Mouse (Mus musculus): ENCODE data around the gene Nfic.
A peak's percentile ranks its signal among the peaks of the same experiment; 100 is the strongest.

Nfic gene

DNA sequence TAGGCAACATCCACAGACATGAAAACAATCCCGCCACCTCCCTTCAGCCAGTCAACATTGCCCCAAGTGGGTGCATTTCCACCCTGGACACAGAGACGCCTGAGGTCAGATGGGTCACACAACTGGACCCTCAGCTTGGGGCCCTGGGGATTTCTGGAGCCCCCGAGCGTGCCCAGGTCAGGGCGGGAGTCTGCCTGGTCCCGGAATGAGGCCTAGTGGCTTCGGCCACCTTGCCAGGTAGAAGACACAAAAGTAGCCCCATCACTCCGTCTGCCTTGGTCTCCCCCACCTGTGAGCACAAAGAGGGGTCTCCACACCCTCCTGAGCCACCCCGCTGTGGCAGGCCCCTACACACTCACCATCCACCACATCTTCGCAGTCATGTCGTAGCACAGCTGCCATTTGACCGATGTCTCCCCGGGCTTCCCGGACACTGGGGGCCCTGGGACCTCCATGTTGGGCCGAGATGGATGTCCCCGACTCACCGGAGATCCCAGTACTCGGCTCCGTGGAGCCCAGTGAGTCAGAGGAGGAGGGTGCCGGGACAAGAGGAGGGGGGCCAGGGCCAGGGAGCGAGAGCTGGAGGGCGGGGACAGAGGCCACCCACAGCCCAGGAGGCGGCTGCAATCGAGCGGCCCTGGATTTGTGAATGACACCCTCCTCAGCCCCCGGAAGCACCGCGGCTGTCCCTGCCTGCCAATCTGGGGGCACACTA is at the start of gene Nfic:
Nfic (minus strand) TSS at position 455 of the 715 bp plus-strand sequence.
- no peak for DNase-seq (ENCODE audit: low read depth)

DNA sequence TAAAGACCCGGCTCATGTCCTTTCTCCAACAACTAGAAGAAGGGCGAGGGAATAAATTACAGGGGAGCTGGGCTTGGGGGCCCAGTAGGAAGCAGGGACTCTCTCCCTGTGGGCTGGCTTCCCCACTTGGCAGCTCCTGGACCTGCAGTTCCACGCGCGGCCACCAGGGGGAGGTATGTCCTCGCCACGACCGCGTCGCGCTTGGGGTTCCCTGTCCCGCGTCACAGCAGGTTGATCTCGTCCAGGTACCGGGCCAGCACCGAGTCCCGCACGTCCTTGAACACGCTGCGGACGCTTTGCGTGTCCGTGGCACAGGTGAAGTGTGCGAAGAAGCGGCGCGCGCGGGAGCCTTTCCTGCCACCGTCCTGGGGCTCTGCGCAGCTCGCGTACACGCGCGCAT is 47.2 kb upstream of the Nfic start:
- DNase-seq (ENCODE audit: low read depth), result peak; percentile 84

DNA sequence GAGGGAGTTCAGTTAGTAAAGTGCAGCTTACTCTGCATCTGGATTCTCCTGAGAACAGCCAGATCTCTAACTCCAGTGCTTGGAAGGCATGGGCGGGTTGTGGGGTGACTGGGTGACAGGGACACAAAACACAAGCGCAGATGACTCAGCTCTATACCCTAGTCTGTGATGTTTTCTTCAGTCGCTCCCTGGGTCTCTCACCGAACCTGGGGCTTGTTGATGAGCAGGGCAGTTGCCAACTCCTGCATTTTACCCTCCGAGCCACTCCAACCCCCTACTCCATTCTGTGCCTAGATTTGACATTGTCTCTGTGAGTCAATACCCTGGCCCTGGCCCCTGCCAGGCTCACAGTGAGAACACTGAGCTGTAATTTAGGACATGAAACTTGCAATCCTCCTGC is 46.4 kb upstream of the Nfic start:
- DNase-seq (ENCODE audit: low read depth), result no peak

DNA sequence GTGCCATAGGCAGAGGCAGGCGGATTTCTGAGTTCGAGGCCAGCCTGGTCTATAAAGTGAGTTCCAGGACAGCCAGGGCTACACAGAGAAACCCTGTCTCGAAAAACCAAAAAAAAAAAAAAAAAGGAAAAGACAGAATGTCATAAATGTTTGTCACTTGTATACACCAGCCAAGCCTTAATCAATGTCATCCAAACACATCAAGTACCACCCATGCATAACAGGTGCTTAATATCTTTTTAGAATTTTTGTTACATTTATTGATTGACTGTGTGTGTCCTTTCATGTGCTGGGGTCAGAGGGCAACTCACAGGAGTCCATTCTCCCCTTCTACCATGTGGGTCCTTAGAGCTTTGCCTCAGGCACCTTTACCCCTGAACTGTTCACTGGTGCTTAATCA is 44.6 kb upstream of the Nfic start, which contains the start of gene S1pr4:
S1pr4 (minus strand) TSS at position 101 of the 400 bp plus-strand sequence.
- DNase-seq (ENCODE audit: low read depth), result no peak

DNA sequence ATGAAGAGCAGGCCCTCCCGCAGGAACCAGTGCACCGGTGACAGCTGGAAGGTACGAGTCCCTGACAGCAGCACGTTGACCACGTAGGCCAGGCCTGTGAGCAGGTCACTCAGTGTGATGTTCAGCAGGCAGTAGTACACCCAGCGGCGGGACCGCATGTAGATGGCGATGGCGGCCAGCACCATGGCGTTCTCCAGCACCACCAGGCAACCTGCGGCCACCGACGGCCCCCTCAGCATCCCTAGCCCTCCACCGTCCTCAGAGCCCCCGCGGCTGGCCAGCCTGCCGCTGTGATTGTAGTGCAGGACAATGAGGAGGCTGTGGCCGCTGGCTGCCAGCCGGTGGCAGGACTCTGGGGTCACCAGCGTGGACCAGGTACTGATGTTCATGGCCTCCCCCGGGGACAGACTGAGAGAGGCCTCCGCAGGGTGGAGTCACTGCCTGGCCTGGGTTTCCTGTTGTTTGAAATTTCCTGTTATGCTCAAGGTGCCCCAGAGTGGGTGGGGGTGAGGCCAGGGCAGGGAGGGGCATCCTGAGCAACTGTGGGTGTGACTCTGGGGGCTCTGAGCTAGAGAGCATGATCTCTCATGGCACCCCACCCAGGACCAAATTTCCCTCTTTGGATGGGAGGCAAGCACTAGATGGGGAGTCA is 43.9 kb upstream of the Nfic start:
- DNase-seq (ENCODE audit: low read depth), result no peak

DNA sequence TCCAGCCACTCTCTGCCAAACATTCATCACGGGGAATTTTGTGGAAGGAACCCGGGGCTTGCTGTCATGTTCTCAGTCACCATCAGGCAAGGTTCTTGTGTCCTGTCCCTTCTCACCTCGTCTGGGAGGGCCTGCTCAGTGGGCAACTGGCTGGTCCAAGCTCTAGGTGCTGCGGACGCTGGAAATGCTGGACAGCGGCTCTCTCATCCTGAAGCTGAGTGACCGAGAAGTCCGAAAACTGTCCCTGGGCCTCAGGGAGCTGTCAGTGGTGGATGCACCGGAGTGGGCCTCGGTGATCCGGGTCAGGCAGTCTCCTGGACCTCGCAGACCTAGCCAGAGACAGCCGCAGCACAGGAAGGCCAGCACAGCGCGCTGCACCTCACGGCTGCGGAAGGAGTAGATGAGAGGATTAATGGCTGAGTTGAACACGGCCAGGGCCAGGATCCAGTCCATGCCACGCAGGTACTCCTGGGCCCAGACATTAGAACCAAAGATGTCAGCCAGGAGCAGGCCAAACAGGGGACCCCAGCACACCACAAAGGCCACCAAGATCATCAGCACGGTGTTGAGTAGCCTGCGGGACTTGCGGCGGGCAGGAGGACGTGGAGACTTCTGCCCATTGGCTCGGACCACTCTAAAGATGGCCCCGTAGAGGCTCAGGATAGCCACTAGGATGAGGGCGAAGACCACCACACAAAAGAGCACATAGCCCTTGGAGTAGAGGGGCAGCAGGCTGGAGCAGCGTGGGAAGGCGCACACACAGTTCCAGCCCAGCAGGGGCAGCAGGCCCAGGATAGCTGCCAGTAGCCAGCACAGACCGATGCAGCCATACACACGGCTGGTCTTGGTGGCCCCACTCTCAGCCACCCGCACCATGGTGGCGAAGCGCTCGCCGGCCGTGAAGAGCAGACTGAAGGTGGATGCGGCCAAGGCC is 43.1 kb upstream of the Nfic start:
- no peak for DNase-seq (ENCODE audit: low read depth)

DNA sequence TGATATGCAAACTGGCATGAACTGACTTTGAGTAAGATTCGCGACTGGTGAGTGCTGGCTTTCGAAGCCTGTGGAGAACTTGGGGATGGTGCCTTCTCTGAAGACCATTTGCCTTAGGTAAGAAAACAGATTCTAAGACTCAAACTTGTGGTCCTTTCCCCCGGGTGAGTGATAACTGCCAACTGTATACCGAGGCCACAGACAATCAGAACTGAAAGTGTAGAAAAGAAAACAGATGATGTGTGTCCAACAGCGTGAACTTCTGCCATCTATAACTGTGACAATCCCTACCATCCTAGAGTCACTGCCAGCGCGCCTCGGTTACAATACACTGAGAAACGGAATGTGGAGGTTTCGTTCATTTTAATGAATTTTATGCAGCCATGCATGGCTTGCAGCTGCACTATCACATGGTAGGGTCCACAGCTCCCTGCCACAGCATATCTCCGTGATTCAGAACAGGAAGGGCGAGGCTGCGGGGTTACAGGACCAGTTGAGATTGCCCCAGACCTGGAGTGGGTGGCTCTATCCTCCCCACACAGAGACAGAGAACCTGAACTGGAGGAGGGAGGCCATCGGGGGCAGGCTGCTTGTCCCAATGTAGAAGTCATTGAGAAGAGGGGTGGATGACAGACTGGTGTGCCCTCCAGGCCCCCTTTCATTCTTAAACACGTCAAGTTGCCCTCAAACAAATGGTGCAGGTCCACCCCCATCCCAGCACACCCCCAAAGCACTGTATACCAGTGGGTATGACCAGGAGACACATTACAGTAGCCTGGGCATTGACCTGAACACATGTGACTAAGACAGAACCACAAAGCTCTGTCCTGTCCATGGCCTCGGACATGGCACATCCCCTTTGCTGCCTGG is 42.2 kb upstream of the Nfic start:
- DNase-seq (ENCODE audit: low read depth), result no peak

DNA sequence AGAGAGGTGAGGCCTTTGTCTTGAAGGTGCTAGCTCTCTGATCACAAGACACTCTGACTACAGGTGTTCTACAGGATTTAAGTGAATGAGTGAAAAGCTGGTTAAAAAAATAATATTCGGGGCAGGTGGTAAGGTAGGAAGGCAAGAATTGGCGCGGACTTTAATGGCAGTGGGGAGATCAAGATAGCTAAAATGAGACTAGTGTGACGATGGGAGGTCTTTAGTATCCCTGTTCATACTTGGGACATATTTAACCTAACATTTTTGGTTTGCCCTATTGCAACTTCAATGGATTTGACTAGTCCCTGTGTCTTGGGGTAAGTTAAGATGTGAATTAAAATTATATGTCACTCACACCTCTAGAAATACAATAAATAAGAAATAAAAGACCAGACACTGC is 41.5 kb upstream of the Nfic start:
- DNase-seq (ENCODE audit: low read depth), result no peak

DNA sequence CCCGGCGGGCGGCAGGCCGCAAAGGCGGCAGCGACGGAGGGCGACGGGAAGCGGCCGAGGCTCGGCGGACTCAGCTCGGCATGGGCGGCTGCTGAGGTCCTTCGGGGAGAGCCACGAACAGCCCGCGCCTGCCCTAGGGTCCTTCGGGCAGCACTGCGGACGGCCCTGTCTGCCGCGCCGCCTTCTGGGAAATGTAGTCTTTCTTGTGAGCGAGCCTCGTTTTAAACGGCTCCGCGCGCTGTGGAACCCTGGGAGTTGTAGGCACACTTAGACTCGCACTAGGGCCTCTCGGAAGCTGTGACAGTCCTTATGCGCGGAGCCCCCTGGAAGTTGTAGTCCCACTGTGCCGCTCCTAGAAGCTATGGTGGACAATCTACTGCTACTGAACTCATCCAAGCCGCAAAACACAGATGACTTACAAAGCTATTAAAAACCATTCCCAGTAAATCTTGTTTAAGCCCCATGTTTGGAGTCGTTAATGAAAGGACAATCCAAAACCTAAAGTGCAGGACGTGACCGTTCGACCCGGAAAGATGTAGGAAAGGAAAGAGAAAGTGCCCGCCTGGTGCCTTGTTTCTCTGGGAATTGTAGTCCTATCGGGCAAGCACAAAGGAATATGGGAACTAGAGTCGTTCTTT is 40.9 kb upstream of the Nfic start, which contains the start of gene Ncln:
Ncln (minus strand) TSS at position 129 of the 638 bp plus-strand sequence.
- DNase-seq (ENCODE audit: low read depth), result peak; percentile 99

DNA sequence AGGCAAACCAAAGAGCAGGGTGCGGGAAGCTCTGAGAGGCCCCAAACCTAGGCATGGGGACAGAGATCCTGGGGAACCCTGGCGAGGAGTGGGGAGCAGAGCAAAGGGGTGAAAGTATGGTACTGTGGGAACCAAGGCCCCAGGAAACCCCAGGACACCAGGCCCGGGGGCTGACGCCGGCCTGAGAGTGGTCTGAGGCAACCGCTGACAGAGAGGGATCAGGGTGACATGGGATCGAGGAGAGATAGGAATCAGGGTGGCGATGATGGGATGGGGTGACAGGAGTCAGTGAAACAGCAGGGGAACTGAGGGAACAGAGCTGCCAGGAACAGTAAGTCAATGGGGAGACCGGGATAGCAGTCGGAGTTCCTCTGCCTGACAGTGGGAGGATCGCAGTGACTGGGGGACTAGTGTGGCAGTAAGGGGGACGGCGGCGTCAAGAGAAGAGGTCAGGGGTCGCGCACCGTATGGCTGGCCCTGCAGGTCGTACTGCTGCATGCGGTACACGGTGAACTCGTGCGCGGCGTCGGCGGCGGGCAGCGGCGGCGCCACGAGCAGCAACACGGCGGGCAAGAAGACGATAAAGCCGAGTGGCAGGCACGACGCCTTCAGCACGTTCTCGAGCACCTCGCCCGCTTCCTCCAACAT is 40.3 kb upstream of the Nfic start:
- no peak for DNase-seq (ENCODE audit: low read depth)

DNA sequence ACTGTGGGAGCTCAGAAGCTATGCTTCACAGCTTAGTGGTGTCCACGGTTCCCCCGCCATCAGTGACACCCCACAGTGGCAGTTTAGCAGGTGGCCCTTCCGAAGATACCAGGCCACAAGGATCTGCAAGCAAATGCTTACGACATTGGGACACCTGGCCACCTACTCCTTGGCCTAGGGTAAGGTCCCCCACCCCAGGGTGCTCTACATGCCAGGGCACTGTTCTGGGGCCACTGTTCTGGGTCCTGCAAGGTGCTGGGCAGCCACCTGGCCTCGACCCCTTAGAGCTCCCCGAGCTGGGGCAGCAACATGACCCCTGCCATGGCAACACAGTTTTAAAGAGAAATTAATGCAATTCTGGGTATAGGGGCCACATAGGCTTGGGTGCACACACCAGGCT is 39.7 kb upstream of the Nfic start:
- DNase-seq (ENCODE audit: low read depth), result no peak

DNA sequence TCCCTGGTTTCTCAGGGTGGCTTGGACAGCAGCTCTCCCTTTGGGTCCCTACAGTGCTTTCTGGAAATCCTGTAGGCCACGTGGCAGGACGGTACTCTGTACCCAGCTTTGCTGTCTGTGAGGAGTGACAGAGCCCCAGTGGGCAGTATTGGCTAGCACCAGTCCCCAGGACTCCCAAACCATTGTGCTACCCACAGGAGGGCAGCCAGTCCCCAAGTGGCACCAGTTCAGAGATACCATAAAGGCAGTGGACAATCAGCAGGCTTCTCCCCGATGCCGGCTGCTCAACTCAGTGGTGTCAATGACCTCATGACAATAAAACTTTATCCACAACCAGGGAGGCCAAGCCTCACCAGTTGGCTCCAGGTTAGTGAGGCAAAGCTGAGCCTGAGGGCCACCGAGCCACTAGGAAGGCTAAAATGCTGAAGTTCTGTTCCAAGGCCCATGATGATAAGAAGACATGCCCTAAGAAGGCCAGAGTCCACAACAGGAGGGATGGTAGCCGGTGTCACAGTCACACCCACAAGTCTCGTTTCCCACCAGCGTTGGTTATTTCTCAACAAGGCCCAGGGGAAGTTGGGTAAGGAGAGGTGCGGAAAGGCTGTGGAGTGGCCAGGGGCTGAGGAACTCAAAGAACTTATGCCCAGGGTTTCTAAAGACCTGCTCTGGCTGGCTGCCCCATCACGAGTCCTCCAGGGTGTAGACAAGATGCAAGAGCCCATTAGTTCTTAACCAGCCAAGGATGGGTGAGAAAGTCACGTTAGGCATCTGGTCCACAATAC is 39.0 kb upstream of the Nfic start:
- no peak for DNase-seq (ENCODE audit: low read depth)

DNA sequence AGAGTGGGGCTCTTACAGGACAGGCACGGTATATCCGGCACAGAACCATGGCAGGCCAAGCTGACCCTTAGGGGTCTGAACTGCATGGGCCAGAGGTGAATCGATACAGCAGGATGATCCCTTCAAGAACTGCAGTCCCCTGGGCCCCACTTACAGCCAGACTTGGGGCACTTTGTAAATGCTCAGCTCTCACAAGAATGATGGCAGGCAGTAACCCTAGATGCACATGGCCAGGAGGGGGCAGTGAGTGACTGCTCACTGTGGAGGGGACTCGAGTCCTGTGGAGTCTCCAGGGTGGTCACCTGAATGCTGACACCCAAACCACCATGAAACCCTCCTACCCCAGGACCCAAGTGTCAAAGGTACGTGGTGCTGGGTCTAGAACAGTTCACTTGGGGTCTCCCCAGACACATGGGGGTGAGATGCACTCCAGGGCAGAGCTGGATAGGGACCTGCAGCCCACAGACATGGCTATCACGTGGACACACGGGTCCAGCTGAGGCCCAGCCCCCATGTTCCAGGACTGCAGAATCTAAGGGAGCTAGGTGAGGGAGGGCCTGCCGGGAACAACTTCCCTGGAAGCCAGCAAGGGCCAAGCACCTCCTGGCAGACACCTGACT is 38.3 kb upstream of the Nfic start:
- DNase-seq (ENCODE audit: low read depth), result peak; percentile 47

DNA sequence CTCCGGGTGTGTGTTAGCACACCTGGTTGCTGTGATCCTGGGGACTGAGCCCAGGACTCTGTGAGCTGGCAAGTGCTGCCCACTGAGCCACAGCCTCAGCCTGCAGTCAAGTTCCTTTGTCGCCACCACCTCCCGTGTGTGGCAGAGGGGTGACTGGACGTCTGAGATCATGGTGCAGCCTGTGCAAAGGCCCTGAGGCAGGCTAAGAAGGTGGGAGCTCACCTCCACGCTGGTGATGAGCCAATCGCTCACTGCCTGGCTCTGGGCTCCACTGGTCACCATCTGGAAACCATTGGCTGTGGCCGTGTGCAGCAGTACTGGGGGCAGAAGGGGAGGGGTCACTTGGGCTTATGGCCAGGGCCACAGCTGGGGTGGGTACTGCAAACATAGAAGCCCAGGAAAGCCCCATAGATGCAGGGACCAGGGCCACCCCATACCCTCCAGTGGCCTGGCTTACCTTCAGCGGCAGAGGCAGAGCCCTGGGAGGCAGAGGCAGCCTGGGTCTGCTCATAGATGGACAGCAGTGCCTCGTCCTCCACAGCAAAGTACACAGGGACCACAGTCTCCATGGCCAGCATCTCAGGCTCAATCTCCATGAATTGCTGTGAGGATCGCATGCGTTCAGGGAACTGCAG is 37.3 kb upstream of the Nfic start:
- no peak for DNase-seq (ENCODE audit: low read depth)

DNA sequence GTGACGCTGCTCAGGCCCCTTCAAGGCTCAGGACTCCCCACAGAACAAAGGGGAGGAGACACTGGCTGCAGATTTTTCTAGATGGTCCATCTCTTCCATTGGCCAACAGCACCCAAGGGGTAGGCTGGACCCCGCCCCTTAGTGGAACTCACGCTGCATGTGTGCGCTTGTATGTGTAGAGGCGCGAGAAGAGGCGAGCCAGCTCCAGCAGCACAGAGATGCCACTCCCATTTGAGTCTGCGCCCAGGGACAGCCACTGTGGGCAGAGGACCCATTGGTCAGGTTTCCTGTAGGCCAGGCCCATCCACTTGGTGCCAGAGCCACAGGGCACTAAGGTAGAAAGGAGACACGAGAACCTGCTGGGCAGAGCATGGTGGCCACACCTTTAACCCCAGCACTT is 35.6 kb upstream of the Nfic start:
- no peak for DNase-seq (ENCODE audit: low read depth)

DNA sequence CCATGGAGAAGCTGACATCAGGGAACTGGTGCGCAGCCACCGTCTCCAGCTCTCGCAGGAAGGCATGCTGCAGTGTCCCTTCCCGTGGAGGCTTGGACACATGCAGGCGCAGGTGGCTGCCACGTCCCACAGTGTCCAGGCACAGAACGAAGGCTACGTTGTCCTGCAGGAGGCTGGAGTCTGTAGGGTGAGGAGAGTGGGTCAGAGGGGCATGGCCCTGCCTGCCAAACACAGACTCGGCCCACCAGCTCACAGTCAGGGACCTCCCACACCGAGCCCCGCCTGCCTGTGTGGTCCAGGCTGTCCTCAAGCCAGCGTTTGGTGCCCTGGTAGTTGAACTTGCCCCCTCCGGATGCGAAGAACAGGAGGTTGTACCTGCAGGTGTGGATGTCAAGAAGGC is 34.5 kb upstream of the Nfic start:
- no peak for DNase-seq (ENCODE audit: low read depth)

DNA sequence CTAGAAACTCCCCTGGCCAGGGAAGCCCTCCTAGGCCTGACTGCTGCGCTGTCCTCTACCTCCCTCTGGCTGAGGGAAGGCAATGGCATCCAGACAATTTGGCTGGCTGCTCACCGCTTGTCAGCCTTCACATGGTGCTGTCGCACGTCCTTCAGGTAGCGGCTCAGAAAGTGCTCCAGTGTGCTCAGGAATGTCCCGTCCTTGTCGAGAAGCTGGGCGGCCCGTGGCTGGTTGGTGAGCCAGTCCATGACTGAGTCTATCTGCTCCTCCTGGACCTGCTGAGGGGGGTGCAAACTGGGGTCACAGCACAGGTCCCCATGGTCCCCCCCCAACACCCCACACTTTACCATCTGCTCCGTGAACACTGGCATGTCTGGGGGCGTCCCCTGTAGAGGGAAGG is 32.6 kb upstream of the Nfic start:
- DNase-seq (ENCODE audit: low read depth), result no peak

DNA sequence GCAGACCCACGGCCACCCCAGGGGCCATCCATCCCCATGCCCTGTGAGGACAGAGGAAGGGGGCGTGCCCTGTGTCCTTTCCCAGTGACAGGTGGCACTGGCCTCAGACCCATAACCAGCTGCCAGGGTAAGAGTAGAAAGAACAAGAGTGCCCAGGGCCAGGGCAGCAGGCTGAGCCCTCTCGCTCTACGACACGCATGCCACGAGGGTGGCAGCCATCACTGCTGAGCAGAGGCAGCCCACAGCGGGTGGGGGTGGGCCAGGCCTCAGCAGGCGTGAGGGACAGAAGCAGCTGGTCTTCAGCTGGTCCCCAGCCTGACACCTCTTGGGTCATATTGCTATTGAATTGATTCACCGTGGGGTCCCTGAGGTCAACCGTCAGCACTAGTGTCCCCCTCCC is 31.1 kb upstream of the Nfic start:
- no peak for DNase-seq (ENCODE audit: low read depth)

DNA sequence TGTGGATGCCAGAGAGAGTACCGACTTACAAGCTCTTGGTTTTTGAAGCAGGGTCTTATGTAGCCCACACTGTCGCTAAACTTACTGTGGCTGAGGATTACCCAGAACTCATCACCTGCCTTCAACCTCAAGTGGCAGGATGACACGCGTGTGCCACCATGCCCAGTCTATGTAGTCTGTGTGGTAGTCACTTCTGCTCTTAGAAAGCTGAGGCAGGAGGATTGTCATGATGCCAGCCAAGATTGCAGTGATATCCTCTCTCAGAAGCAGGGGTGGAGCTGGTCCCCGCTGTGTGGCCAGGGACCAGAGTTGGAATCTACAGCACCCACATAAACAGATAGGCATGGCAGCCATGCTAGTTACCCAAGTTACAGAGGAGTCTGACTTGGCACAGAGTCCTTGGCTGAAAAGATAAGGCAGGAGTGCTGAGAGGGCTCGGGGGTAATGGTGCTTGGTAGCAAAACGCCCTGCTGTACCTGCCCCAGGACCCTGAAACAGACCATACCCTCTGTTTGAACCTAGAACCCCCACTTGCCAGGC is 30.1 kb upstream of the Nfic start:
- DNase-seq (ENCODE audit: low read depth), result no peak

All from NIH3T3 (cell line).